Mouse (Mus musculus) splenic B cell, adult 2 months (primary cell): ENCODE data around the gene Dmrtc2.
A peak's percentile ranks its signal among the peaks of the same experiment; 100 is the strongest.
"Not testable (repeated sequence)": the region's sequence is repeated elsewhere in the genome, so short reads cannot be mapped to it uniquely, and the experiment has no call there.

Experiments
- DNase-seq: peaks from one replicate; pipeline ENCODE4 v3.0.0-alpha.2; 2011; ENCODE audit warnings: low read depth, low spot score
- H3K27me3 ChIP-seq: 2 replicates; pipeline ENCODE4 v1.6.1; 2012; ENCODE audit warnings: mild to moderate bottlenecking, low read length, moderate library complexity, mixed read lengths; ENCODE audit not compliant: control insufficient read depth, poor library complexity, insufficient read depth, severe bottlenecking
- H3K36me3 ChIP-seq: 2 replicates; pipeline ENCODE4 v1.6.1; 2012; ENCODE audit warnings: mild to moderate bottlenecking, low read length, moderate library complexity, mixed read lengths; ENCODE audit not compliant: control insufficient read depth, poor library complexity, insufficient read depth, severe bottlenecking

Dmrtc2 gene

DNA sequence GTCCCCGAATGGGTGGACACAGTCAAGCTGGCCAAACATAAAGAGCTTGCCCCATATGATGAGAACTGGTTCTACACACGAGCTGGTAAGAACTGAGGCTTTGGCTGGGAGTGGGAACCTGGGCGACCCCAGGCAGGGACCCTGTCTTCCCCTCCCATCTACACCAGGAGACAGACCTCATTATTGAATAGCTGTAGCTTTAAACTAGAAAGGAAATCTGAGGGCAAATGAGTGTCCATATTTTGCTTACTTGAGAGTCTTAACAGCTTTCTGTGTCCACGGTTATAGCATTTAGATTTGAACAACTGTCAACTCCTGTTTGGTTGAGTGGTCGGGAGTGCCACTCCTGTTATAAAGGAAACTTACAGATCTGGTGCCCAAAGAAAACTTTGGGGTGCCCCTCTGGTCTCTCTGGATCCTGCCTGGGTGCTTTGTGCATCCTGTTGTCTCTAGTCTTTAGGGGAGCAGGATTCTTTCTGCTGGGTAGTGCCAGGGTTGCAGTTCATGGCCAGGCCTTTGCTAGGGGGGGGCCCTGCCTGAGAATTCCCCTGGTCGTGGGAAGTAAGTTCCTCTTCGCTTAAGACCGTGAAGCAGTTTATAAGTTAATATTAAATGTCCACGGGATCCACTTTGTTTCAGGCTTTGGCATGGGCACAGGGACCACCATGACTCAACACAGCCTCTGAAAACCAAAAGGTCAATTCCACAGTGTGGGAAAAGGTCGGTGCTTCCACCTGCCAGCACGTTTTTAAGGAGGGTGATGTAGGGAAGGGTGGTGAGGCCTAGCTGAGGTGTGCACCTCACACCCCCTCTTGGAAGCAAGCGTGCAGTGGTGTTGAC lies 15.8 kb downstream of the Dmrtc2 start:
- DNase-seq, result no peak
- no peaks in the 10 kb centered on the region for H3K27me3 ChIP-seq
- H3K36me3 ChIP-seq, result peaks cover 26% of the 10 kb centered on the region

DNA sequence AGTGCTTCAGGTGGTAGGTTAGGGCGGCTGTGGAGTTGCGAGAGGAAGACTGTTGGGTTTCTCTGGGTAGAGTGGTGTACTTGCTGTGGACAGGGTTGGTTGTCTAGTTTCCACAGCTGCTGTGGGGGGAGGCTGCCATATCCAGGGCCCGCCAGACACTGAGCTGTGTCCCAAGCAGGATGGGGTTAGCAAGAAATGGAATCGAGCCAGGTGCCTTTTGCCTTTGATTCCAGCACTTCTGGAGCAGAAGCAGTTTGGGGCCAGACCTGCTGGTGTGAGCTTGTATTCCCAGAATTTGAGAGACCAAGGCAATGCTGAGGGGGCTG lies 16.4 kb downstream of the Dmrtc2 start:
- H3K27me3 ChIP-seq, result no peaks in the 10 kb centered on the region
- no peak for DNase-seq
- peaks cover 26% of the 10 kb centered on the region for H3K36me3 ChIP-seq

DNA sequence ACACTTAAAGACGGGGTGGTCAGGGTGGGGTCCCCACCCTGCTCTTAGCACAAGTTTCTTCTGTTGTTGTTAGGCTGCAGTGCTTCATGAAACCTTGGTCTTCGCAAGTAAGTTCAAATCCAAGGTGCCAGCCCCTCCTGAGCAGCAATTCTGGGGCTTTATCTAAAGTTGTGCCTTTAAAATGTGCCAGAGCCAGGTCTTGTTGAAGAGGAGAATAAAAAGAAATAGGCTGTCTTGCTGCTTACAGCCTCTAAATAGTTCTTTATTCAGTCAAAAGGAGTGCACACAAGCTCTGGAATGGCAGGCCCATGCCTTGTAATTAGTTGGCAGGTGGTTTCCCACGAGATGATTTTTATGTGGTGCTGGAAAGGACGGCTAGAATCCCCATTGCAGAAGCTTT lies 17.2 kb downstream of the Dmrtc2 start:
- DNase-seq, result no peak
- peaks cover 26% of the 10 kb centered on the region for H3K36me3 ChIP-seq

GRCm38 (mm10) chr7:24889431-24890220 lies 19.8 kb downstream of the Dmrtc2 start:
- peaks cover 26% of the 10 kb centered on the region for H3K36me3 ChIP-seq
- no peaks in the 10 kb centered on the region for H3K27me3 ChIP-seq
- no peak for DNase-seq

More for the DNA sequence above, 17.2 kb downstream of the Dmrtc2 start:
- H3K27me3 ChIP-seq, result no peaks in the 10 kb centered on the region

DNA sequence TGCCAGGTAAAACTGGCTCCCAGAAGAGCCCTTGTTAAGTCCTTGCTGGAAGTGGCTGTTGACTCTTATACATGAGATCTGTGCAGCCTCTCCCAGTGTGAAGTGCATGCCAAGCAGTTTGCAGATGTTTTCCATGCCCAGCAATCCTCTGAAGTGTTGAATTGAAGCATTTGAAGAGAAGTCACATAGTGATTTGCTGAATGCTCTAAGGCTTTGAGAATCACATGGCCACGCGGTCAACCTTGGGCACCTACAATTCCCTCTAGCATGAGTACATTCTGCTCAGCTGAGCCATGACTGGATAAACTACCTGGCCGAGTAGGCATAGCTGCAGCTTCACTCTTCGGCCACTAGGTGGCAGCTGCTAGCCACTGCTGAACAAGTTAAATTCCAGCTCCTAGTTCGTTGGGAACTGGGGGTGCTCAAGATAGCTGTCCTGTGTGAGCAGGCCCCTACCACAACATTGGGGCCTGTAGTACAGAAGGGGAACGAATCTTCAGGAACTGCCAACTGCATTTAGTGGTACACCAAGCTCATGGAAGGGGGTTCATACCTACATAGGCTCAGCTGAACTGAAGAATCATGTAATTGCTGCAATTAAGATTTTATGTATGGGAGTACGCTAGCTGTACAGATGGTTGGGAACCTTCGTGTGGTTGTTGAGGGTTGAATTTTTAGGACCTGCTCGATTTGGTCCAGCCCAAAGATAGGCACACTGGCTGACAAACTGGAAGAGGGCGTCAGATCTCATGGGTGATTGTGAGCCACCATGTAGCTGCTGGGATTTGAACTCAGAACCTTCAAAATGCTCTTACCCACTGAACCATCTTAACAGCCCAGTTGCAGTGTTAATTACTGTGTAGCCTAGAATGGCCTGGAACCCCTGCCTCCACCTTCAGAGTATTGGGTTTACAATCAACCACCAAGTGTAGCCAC lies 20.7 kb downstream of the Dmrtc2 start:
- Histone ChIP-seq H3K27me3 (no peaks in the 10 kb centered on the region), H3K36me3 (peaks cover 26% of the 10 kb centered on the region)
- peak; percentile 88 for DNase-seq

DNA sequence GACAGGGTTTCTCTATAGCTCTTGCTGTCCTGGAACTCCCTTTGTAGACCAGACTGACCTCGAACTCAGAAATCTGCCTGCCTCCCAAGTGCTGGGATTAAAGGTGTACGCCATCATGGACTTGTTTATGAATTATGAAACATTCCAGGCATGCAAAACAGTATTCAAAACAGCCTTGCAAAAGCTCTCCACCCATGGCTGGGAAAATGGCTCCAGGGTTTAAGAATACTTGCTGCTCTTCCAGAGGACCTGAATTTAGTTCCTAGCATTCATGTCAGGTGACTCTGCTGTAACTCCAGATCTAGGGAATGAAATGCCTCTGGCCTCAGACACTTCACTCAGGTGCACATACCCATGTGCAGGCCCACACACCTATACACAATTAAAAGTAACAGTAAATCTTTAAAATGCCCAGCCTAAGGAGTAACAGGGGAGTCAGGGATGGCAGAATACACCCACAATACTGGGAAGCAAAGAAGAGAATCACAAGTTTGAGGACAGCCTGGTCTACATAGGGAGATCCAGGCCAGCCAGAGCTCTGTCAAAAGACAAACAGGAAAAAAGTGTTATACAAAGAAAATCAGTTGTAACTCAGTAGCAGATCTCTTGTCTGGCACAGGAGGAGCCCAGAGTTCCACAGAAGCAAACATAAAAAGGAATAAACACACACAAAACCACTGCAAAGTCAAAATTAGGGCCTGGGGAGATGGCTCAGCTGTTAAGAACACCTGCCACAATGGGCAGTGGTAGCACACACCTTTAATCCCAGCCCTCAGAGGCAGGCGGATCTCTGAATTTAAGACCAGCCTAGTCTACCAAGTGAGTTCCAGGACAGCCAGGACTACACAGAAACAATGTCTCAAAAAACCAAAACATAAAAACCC lies 21.6 kb downstream of the Dmrtc2 start:
- Histone ChIP-seq H3K27me3 (no peaks in the 10 kb centered on the region), H3K36me3 (peaks cover 24% of the 10 kb centered on the region)
- no peak for DNase-seq

DNA sequence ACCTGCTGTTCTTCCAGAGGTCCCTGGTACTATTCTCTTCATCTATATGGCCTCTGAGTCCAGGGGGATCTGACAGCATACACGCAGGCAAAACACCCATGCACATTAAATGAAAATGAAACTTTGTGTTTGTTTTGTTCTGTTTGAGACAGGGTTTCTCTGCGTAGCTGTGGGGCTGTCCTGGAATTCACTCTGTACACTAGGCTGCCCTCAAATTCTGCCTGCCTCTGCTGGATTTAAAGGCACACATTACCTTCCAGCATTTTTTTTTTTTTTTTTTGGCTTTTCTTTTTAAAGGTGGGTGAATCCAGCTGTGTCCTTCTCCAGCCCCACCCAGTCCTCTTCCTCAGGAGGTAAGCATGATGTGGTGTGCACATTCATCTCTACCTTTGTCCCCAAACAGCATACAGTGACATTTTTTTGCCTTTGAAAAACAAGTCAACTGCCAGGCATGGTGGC lies 22.3 kb downstream of the Dmrtc2 start:
- H3K27me3 ChIP-seq, result no peaks in the 10 kb centered on the region
- peaks cover 21% of the 10 kb centered on the region for H3K36me3 ChIP-seq
- DNase-seq, result no peak

- H3K27me3 ChIP-seq, DNase-seq: not testable (repeated sequence)
- peaks cover 17% of the 10 kb centered on the region for H3K36me3 ChIP-seq
Observed at GRCm38 (mm10) chr7:24895749-24896148, 25.9 kb downstream of the Dmrtc2 start.

DNA sequence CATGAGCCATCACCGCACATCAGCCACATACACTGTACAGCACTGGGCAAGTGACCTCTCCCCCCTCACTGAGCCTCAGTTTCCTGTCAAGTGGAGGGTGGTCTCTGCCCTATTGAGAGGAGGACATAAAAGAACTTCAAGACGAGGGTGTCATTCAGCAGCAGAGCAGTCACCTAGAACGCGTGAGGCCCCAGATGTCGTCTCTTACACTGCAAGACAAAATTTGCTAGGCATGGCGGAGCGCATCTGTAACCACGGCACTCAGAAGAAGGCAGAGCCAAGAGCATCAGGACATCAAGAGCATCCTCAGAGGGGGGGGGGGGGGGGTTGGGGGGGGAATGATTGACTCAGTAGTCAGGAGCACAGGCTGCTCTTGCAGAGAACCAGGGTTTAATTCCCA lies 26.4 kb downstream of the Dmrtc2 start:
- Histone ChIP-seq H3K27me3 (no peaks in the 10 kb centered on the region), H3K36me3 (peaks cover 17% of the 10 kb centered on the region)
- DNase-seq, result peak; percentile 70

- Histone ChIP-seq H3K27me3 (no peaks in the 10 kb centered on the region), H3K36me3 (peaks cover 18% of the 10 kb centered on the region)
- peak; percentile 94 for DNase-seq
Observed at GRCm38 (mm10) chr7:24897224-24897623, 27.4 kb downstream of the Dmrtc2 start, which contains the start of gene Cd79a. Gene Cd79a, plus strand, starts transcription at chr7:24897381.

GRCm38 (mm10) chr7:24897959-24898358 lies 28.1 kb downstream of the Dmrtc2 start:
- Histone ChIP-seq H3K27me3 (no peaks in the 10 kb centered on the region), H3K36me3 (peaks cover 18% of the 10 kb centered on the region)
- DNase-seq, result no peak

GRCm38 (mm10) chr7:24901114-24901513 lies 31.3 kb downstream of the Dmrtc2 start:
- Histone ChIP-seq H3K27me3 (no peaks in the 10 kb centered on the region), H3K36me3 (peaks cover 18% of the 10 kb centered on the region)
- no peak for DNase-seq

DNA sequence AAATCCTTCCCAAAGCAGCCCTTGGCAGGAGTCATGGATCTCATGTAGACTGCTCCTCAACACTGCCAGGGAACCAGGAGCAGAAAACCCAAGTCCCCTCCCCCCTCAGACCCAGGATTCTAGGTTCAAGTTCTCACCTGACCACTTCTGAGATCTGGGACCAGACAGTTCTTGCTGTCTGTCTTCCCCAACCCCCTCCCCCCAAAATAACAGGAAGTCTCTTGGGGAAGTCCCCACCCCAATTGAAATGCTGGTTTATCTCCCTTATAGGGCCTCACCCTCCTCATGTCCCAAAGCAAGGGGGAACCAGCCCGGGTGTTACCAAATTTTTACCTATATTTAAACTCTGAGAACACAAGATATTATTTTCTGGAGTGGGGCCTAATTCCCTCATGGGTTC lies 32.0 kb downstream of the Dmrtc2 start:
- peaks cover 18% of the 10 kb centered on the region for H3K36me3 ChIP-seq
- H3K27me3 ChIP-seq, result no peaks in the 10 kb centered on the region
- peak; percentile 81 for DNase-seq

GRCm38 (mm10) chr7:24902264-24902629 lies 32.4 kb downstream of the Dmrtc2 start:
- no peak for DNase-seq
- Histone ChIP-seq H3K27me3 (no peaks in the 10 kb centered on the region), H3K36me3 (peaks cover 18% of the 10 kb centered on the region)
